Mouse (Mus musculus): ENCODE results near the gene Cldn10. TPM values are rescaled to one million over a fixed set of nuclear protein-coding genes. Genes with fewer than 3 reads are reported as not detected.

Gene Cldn10
- total RNA-seq, 2 experiments from 2014 or later: 32.6 to 39.8 TPM

DNA sequence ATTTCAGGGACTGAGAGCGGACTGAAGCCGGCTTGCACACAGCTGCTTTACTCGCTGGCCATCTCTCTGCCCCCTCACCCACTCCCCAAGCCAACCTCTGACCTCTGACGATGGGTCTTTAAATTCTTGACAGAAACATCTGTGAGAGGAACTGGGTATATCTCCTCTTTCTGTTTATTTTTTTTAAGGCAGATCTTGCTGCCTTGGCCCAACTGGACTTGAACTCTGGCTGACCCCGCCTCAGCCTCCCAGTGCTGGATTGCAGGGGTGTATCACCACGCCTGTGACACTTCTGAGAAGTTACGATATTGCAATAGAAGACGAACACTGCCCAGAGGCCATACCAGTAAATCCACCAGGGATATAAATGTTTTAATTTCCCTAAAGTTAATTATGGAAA, 122.2 kb downstream of the Cldn10 start:
- DNase-seq (ENCODE audit: low spot score in 2 of 2): no peak

- peak; percentile 55 to 83 for DNase-seq (ENCODE audit: low spot score in 2 of 2)
These were observed 122.9 kb downstream of the Cldn10 start for GRCm38 (mm10) chr14:118910332-118911222.

DNA sequence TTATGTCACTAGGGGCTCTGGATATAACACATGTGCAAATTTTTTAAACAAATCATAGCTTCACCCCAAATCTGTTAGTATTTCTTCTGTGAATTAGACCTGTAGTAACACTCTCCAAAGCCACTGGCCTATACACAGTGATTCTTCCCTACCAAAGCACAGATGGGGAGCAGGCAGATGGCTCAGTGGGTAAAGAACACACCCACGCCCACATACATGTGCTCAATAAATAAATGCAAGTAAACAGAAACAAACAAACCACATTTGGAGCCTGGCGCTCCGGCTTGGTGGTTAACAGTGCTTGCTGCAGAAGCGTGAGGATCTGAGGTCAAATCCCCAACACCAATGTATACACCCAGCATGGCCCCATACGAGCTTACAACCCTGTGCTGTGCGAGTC, 123.8 kb downstream of the Cldn10 start:
- DNase-seq (ENCODE audit: low spot score in 2 of 2): peak in 1 of 2 experiments; percentile 65

DNA sequence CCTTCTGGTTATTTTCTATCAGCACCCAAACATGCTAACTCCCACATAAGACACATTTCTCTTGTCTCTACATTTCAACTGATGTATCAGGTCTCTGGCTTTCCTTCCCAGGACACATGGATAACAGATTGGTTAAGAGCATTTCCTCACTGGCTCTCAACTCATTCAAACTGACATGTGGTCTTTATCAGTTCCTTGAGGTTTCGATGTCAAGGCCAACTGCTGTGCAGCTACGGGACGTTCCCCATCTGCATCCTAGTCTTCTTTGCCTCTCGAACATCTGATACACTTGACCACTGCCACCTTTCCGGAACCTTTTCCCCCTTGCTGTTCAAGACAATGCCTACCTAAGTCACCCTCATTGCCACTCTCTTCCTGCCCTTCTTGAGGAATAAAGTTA, 125.9 kb downstream of the Cldn10 start:
- no peak for DNase-seq (ENCODE audit: low spot score in 2 of 2)

DNA sequence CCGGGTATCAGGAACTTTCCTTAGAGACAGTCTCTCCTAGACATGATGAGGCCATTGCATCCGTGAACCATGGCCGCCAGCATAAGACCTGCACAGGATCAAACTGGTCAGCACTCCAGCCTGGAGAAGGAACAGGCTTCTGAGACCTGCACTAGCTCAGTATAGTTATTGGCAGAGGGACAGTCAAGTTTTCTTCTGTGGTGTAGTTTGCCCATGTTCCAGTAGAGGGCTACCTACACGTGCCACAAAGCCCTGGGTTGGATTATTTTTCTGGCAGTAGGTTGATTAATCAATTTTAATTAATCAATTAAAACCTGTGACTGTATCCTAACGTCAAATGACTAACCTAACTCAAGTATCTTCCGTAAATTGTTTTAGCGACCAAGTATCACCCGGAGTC, 131.3 kb downstream of the Cldn10 start:
- DNase-seq (ENCODE audit: low spot score in 2 of 2): peak in 1 of 2 experiments; percentile 51

DNA sequence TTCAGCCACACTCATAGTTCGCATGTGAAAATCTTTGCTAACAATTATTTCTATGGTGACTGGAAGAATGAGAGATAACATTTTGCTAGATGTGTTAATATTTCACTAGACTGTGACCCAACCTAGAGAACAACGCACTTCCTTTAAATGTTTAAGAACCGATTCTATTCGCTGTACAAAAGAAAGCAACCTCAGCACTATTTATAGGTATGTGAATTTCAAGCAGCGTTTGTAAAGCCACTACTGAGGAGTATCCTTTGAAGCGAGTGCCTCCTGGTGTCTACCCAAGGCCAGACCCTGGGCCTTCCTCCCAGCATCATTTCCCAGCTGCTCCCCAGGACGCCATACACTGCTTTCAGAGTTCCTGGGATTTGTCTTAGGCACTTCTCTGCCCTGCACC, 132.9 kb downstream of the Cldn10 start:
- no peak for DNase-seq (ENCODE audit: low spot score in 2 of 2)

GRCm38 (mm10) chr14:118922251-118922650, 134.5 kb downstream of the Cldn10 start:
- DNase-seq (ENCODE audit: low spot score in 2 of 2): no peak

DNA sequence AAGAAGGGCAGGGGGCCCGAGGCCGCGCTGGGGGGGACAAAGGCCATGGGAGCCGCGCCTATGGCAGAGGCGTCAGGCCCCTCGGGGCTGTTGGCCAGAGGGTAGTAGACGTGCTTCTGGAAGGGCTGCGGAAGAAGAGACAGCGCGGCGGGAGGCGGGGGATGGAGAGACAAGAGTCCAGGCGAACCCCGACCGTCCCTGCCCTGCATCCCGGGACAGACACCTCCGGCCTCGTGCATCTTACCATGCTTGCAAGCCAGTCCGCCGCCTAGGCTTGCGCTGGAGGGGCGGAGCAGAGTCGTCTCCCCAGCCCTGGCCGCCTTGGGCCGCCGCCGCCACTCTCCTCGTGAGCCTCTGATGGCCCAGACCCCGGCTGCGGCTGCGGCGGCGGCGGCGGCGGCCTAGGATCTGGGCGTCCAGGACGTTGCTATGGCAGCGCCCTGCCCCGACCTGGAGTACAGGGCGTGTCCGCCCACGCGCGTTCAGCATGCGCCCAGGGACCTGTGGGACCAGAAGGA, 135.0 kb downstream of the Cldn10 start:
- DNase-seq (ENCODE audit: low spot score in 2 of 2): no peak

Other genes with a start within 250 kb of the Cldn10 start
- gene Abcc4, start 81.7 kb upstream of the Cldn10 start, total RNA-seq (2021): 1 to 10 TPM; 7.1 to 8.2 TPM
- 100 to 1,000 TPM; 119 to 125 TPM for gene Dzip1, start 137.6 kb downstream of the Cldn10 start, total RNA-seq (2021)
- gene Dnajc3, start 150.1 kb downstream of the Cldn10 start, total RNA-seq (2021): 10 to 100 TPM; 41.0 to 42.9 TPM

All from layer of hippocampus, adult 18-20 months (tissue).